Comparison of ENCODE assay signal across 8 mouse cellular contexts in the genomic region with DNA sequence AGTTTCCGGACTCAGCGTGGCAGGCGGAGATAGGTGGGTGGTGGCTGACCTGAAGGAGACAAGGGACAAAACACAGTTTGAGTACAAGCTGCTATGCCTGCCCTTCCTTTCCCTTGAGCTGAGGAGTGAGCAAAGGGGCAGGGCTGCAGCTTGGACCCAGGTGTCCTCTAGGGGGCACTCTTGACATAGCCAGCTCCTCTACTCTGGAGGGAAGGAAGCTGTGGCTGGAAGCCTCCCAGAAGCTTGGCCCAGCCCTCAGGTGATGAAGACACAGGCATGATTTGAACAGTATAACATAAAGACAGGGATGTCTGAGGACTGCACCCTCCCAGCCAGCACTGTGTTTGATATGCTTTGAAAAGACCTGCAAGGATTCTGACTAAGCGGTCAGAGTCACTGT. TPM values are rescaled to one million over a fixed set of nuclear protein-coding genes. Genes with fewer than 3 reads are reported as not detected.
A peak's percentile ranks its signal among the peaks of the same experiment; 100 is the strongest.
DNase-seq lines count a peak whose midpoint lies in the region; ATAC-seq lines count a peak whose summit lies in the region.

No protein-coding gene starts in this region.

- WGBS in forebrain, embryonic 14.5 days = 45% methylated on average over 4 of the region's 4 CpGs
- WGBS in lung, embryonic 15.5 days = 36% methylated on average over 4 of the region's 4 CpGs

- ATAC-seq in cerebellum, adult (ENCODE audit: insufficient number of reproducible peaks, low FRiP score, low TSS enrichment) = peak; percentile 93
- ATAC-seq in forebrain, embryonic 14.5 days = peak; percentile 79
- peak; percentile 55; the same call in 1 of the 2 replicates for ATAC-seq in lung, embryonic 15.5 days (ENCODE audit: borderline replicate concordance, extremely low read depth, low FRiP score, low TSS enrichment)

- H3K9ac ChIP-seq in forebrain, embryonic 14.5 days (ENCODE audit: low read length) = no peak overlapping the region
- H3K9ac ChIP-seq in lung, embryonic 15.5 days = no peak overlapping the region

- DNase-seq in ES-CJ7 (ENCODE audit: low read depth, low spot score) = peak; percentile 84
- DNase-seq in forebrain, embryonic 14.5 days (ENCODE audit: low spot score) = peak; percentile 83
- peak; percentile 78 for DNase-seq in heart, postnatal 36 days
- DNase-seq in layer of hippocampus, adult 11-12 months (ENCODE audit: low spot score) = peak; percentile 81
- peak; percentile 87 for DNase-seq in ovary, postnatal 14 days (ENCODE audit: low spot score)
- DNase-seq in thymus, postnatal 0 days (ENCODE audit: low spot score) = peak; percentile 85

- no peaks in the 10 kb centered on the region for H3K9me3 ChIP-seq in forebrain, embryonic 14.5 days (replicated peaks; ENCODE audit: control insufficient read depth, low read length)
- H3K9me3 ChIP-seq in lung, embryonic 15.5 days = no peaks in the 10 kb centered on the region

- H3K36me3 ChIP-seq in forebrain, embryonic 14.5 days (ENCODE audit: control insufficient read depth, insufficient read depth, low read length) = no peaks in the 10 kb centered on the region
- H3K36me3 ChIP-seq in lung, embryonic 15.5 days = no peaks in the 10 kb centered on the region

- no peak overlapping the region for H3K27ac ChIP-seq in forebrain, embryonic 14.5 days (ENCODE audit: low read depth, low read length)
- H3K27ac ChIP-seq in lung, embryonic 15.5 days = no peak overlapping the region

- H3K27me3 ChIP-seq in forebrain, embryonic 14.5 days (replicated peaks; ENCODE audit: control insufficient read depth, insufficient read depth, low read length) = no peaks in the 10 kb centered on the region
- H3K27me3 ChIP-seq in lung, embryonic 15.5 days = no peaks in the 10 kb centered on the region

- no peaks in the 10 kb centered on the region for H3K4me1 ChIP-seq in forebrain, embryonic 14.5 days (ENCODE audit: control insufficient read depth, insufficient read depth, low read length)
- H3K4me1 ChIP-seq in lung, embryonic 15.5 days = no peaks in the 10 kb centered on the region

- intact Hi-C loops in heart, postnatal 36 days (cut with DNase I) = loop anchor here (1.0 to 5.0 kb wide), 4 partner anchors 90 to 224 kb away; no protein-coding TSS in a partner anchor

- no peak overlapping the region for H3K4me3 ChIP-seq in forebrain, embryonic 14.5 days (ENCODE audit: low read depth, low read length)
- no peak overlapping the region for H3K4me3 ChIP-seq in lung, embryonic 15.5 days

- H3K4me2 ChIP-seq in forebrain, embryonic 14.5 days (ENCODE audit: low read length) = no peak overlapping the region
- no peak overlapping the region for H3K4me2 ChIP-seq in lung, embryonic 15.5 days

RNA-seq across cellular contexts. Expression of gene Gsdme, which starts 49.0 kb away (rescaled TPM):
- polyA plus RNA-seq in forebrain, embryonic 14.5 days (2014; fragmentation: Nextera tagmentation; extraction: Ambion mirVana) = 58.3 and 74.7 TPM in 2 replicates
- under 1 TPM; 0.33 to 0.42 TPM for total RNA-seq in heart, postnatal 36 days (2021)
- 34.4 and 36.0 TPM in 2 replicates for polyA plus RNA-seq in lung, embryonic 15.5 days (2015; fragmentation: Nextera tagmentation; extraction: Ambion mirVana)
- polyA plus RNA-seq in thymus, postnatal 0 days (2015; fragmentation: Nextera tagmentation; extraction: Ambion mirVana) = 19.1 and 23.8 TPM in 2 replicates
